Mouse (Mus musculus): ENCODE results near the gene Lemd2.
A peak's percentile ranks its signal among the peaks of the same experiment; 100 is the strongest.

The Lemd2 gene

DNA sequence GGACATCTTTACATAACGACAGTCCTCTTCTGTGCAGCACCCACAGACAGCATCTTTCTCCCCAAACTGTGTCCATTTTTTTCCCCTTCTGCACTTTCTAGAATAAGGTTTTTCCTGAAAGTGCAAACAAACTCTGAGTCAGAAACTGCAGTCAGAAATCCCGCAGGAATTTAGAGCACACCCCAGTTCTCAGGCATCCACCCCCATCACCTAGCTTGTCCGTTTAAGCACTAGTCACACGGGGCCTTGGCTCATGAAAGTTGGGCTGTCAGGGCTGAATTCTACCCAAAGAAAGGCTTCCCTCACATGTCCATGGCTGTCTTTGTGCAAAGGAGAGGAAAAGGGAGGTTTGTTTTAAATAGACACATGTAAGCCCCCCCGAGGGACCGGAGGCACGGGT is 23.0 kb upstream of the Lemd2 start:
- no peak for DNase-seq

DNA sequence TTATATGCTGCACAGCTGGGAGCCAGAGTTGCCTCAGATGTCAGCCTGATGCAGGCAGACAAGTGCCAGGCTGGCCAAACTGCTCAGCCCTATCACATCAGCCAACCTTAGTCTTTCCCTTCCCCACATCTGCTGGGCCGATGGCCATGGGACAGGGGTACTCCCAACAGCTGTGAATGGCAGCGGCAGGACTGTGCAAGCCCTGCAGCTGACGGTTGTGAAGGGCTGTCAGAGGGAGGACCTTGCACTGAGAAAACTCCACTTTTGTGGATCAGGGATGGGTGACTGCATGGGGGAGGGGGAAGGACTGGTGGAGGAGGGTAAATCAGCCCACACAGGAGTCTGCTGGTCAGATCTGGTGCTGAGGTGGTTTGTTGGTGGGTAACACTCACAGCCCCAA is 22.4 kb upstream of the Lemd2 start:
- DNase-seq = no peak

DNA sequence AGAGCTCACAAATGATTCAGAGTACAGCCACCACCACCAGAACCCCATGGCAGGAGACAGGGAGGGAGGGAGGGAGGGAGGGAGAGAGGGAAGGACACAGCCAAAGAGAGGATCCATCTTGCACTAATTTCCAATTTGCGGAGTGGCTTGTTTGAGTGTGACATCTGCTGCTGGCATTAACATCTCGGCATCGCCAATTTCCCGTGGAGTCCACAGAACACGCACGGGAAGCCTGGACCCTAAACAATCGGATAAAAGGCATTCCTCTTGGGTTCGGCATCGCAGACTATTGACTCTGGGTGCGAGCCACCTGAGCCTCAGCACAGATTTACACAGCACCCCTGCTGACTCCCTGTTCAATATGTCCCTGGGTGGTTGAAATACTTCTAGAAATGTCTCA is 21.5 kb upstream of the Lemd2 start:
- DNase-seq = no peak

DNA sequence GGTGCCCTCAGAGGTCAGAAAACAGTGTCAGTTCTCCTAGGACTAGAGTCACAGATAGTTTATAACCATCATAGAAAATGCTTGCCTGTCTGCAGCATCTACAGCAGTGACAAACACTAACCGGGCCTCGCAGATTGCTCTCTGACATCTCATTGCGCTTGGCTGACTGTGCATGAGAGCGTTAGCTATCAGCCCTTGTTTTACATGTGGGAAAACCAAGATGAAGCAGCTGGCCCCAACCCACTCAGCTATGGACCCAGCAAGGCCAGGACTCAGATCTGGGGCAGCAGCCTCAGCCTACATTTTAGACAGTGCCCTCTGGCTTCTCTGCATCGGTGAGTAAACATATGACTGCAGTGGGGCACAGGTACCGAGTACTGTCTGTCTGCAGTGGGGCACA is 19.6 kb upstream of the Lemd2 start:
- no peak for DNase-seq

DNA sequence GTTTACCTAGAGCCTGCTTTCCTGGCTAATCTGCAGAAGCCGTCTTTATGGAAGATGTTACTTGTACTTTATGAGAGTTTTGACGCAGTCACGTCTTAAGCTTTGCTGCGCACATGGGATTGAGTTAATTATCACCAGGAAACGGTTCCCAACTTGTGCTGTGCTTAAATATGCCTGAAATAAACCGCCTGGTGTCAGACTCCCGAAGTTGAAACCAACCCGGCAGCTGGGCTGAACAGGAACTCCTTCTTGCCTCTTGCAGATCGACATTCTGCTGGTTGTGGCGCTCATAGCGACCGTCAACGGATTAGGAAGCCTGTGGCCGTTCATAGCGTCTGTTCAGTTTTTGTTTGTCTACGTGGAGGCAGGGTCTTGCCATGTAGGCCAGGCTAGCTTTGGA is 17.3 kb upstream of the Lemd2 start:
- no peak for DNase-seq

DNA sequence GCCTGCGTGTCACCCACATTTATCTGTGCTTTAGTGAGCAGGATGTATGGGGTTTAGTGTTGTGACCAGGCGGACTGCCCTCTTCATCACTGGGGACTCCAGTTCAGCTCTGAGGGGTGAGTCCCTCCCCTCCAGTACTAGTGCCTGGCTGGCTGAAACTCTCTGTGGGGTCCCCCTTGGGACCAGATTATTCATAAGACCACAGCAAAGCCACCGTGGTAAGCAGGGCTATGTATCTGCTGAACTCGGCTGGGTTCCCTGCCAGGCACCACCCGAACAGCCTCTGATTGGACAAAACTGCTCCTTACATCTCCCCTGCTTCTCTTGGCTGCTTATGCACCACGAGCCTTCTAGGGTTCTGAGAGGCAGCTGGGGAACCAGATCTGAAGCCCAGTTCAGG is 14.6 kb upstream of the Lemd2 start:
- DNase-seq = no peak

DNA sequence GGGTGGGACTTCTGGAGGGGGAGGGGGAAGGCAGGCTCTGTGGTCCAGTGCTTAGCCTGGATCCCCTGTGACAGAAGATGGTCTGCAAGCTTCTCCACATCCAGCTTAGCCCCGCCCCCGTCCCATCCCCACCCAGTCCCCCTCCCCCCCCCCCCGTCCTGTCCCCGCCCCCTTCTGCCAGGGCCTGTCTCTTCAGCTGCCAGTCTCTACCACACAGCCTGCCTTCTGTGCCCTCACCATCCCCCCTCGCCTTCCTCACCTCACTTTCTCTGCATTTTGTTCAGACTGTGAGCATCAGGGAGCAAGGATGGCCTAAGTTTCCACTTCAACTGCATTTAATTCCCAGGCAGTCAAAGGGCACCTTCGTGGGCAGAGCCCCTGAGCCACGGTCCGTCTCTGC is 14.1 kb upstream of the Lemd2 start:
- no peak for DNase-seq

DNA sequence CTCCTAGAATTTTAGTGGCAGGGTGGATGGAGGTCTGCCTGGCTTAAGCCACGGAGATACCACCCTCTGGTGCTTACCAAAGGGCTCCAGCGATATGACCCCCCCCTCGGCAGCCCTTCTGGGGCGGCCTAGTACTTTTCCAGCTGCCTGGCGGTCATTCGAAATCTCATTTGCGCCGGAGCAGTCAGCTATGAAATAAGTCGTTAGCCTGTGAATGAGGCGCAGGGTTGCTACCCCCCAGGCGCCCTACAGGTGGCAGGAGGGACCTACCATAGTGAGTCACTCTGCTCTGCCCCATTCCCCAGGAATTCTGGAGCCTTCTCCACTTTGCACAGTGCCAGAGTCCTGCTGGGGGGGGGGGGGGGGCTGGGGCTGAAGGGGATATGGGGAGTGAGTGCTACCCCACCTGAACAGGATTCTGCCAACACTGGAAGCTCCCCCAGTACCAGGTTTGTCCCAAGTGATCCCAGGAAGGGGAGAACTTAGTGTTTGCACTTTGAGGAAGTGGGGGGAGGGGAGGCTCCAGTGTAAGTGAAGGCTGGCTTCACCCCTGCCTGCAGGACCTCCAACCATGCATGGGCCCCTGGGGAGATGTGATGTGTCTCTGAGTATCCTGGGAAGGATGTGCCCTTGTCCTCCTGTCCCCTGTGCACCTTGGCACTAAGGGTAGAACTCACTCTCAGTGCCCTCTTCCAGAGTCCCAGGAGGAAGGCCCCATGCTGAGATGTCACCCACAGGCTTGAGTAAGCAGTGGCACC is 8.7 kb upstream of the Lemd2 start:
- peak; percentile 51 to 64 for DNase-seq

DNA sequence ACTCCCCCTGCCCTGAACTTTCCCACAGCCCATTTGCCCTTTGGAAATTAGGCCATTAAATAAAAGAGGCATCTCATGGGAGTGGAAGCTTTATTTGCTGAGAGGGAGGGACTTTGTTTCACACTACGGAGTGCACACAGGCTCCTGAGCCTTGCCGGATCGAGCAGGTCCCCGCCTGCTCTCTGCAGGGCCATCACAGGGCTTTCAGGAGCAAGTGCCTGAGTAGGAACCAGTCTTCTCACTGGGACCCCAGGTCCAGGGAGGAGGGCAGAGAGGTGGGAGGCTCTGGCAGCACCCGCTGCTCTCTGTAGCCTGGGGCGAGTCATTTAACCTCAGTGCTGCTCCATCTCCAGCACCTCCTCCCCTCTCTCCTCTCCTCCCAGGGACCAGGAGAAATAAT is 7.7 kb upstream of the Lemd2 start:
- no peak for DNase-seq

DNA sequence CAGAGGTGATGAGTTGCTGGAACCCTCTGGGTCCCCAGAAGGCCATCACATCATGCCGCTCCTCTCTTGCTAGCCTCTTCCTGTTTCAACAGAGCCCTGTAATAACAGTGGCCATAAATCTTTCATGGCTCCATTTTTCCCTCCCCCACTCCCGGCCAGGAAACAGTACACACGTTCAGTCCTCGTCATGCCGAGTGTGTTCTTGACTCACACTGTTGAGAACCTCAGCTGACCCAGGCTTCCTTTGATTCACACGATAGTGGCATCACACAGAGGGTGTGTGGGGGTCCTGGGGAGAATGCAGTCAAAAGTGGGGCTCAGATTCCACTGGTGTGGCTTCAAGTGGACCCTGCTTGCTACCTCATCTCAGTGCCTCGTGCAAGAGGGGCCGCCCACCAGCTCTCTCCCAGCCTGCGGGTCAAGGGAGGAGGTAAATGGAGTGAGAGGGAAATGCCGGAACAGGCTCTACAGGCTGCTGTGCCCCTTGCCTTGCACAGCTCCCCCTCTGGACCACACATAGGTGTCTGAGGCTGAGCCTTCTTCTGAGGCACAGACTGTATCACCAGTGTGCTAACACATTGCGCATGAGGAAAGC is 2.9 kb upstream of the Lemd2 start:
- DNase-seq = no peak

DNA sequence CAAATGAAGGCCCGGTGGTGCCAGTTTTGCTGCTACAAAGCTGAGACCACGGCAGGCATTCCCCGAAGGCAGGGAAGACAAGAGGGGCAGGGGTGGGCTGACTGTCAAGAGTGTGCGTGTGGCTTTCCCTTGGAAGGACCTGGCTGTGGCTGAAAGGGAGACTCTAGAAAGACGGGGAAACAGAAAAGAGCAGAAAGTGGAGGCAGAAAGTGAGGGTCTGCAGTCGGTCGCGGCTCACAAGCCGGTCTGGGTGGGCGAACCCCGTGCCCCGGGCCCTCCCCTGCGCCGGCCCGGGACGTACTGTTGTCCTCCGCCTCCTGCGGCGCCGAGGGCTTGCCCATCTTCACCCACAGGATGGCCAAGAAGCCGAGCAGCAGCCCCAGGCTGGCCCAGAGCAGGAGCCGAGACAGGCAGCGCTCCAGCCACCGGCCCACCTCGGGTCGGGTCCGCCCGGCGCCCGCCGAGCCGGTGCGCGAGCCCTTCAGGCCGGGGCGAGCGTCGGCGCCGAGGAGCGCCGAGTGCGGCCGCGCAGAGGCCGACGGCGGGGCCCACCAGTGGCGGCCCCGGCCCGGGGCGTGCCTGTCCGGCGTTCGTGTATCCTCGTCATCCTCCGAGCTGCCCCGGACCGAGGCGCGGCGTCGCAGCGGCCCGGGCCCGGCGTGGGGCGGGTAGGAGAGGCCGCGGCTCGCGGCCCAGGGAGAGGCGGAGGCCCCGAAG is 753 bp downstream of the Lemd2 start:
- DNase-seq = peak in 1 of 2 experiments; percentile 20

DNA sequence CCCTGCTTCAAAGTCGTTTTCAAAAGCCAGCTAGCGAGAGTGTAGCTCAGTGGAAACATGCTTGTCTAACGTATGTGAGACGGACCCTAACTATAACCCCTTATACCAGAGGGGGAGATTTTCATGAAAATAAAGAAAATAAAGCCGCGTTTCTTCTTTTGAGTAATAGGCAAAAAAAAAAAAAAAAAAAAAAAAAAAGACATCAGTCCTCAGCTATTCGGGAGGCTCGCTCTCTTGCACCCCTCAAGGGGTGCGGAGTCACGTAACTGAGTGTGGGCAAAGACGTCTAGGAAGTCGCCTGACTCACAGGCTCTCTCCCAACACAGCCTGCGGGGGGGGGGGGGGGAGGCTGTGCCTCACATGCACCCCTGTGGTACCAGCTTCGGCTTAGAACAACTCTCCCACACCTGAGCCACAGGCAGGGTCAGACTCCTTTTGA is 1.3 kb downstream of the Lemd2 start:
- no peak for DNase-seq

DNA sequence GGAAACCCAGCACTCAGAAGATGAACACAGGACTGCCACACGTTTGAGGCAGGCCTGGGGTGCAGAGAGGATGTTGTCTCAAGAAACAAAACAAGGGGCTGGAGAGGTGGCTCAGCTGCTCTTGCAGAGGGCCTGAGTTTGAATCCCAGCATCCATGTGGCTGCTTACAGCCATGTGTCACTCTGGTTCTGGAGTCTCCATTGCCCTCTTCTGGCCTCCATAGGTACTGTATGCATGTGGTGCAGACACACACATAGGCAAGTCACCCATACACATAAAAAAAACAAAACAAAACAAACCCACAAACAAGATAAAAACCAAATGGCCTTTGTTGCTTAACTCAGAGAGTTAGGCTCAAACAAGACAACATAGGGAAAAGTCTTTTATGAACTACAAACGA is 2.3 kb downstream of the Lemd2 start:
- no peak for DNase-seq

DNA sequence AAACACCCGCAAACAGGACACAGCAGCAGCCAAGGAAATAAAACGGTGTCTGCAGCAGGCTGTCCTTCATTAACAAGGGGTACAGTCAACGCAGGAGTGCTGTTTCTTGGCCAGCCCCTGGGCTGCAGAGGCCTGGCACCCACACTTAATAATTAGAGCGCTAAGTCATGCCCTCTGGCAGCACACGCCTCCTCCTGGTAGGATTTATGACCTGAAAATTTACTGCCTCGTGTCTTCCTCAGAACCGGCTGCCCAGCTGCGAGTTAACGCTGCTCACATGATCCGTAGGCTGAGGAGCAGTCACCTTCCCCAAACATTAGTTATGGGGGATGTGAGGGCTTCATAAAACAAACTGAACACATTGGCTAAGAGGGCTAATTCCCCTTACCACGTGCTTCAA is 3.5 kb downstream of the Lemd2 start:
- no peak for DNase-seq

DNA sequence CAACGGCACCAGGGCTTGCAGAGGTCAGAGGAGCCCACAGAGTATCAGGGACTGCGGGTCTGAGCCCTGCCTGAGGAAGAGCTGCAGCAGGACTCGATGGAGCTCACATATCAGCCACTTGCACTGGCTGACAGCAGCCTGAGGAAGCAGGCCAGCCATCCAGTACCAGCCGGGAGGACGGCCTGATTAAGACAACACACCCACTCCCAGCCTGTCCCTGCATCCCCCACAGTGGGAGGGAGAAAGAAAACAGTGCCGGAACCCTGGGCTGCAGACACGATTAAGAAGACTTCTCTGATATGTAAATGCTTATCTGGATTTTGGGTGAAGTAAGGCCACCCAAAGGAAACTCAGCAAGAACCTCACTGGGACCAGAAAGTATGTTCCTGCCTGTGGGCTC is 4.4 kb downstream of the Lemd2 start:
- DNase-seq = no peak

DNA sequence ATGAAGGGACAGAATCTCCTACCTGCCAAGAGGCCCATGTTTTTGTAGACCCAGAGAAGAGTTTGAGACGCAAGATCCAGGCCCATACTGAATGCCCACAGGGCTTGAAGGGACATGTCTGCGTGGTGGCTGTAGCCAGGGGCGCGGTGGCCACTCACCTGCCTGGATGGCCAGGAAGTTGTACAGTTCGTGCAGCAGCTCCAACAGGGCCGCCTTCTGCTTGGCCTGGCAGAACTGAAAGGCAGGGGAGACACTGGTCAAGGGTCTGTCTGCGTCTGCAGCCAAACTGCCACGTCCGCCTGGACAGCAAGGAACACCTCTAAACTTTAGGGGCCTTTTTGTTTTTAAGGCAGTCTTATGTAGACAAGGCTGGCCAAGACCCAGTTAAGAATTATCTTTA is 5.1 kb downstream of the Lemd2 start:
- no peak for DNase-seq

DNA sequence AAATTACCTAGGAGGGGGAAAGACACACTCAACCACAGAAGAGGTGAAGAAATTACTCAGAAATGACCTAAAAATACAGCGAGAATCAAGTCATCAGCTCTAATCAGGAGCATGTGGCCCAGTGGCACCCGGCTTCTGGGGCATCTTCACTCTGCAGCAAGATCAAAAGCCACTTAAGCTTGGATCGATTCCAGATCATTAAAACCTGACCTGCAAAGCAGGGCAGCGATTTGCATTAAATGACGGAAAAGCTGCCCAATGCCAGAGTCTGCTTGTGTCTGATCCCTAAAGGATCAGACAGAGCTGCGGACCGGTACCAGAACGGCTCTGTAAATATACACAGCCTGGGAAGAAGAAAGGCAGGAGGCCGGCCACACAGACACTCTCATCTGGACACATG is 8.1 kb downstream of the Lemd2 start:
- no peak for DNase-seq

DNA sequence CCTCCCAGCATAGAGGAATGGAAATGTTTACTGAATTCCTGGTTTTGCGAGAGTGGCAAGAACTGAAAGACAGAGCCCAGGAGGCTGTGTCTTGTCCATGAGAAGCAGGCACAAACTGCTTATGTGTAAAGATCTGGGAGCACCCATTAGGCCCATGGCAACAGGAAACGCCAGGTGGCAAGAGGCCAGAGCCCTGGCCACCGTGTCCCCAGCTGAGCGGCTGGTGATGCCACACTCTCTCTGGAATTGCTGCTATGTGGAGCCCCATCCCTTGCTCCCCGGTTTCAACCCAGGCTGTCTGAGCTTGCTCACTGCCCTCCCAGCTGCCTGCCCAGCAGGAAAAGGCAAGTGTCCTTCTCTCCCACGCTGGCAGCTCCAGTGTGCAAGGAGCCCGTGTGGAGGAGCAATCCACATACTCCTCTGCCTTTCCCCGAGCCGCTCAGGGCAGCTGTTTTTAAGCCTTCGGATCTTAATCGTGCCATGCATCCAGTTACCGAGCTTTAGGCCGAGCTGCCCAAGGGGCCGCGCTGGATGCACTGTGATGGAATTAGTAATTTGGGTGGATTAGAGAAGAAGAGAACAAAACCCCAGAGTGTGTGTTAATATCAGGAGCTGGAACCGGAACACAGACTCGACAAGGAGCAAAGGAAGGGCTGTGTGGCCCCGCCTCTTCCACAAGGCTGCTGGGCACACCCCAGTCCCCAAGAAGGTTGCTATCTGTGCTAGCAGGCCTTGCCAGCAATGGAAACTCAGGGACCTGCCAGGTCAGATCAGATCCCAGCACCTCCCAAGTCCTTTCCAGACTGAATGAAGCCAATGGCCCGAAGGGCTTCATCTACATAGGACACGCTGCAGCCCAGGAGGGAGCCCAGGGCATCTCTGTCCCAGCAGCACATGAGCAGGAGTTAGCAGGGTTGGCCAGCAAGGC is 9.7 kb downstream of the Lemd2 start:
- DNase-seq = peak in 1 of 2 experiments; percentile 17

DNA sequence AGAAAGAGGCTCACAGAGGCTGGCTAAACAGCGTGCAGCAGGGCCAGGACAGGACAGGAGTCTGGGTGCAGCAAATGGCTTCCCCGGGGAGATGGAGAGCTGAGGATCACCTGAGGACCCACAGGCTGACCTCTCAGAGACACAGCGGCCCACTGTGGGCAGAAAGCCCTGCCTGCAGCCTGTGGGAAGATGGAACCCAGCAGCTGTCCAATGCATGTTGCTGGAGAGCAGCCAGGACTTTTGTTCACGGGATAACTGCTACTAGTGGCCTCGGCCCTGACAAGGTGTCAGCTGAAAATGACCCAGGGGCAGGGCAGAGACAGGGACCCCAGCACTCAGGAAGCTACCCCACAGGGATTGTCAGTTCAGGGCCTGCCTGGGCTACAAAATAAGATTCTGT is 12.5 kb downstream of the Lemd2 start:
- no peak for DNase-seq

DNA sequence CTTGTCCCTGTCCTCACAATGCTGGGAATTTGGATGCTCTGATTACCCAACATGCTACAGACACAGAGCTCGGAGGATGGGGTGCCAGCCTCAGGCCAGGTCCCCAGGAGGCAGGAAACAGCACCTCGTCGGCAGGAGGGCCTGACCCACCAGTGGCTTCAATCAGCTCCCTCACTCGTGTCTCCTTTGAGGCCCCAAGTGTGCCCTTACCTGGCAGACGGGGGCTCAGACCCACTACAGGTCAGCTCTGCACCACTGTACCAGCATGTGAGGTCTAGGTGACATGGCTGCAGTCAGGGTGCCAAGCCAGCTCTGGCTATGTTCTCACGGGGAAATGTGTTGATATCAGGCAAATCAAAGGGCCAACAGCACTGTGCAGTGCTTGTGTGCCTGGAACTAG is 13.1 kb downstream of the Lemd2 start:
- no peak for DNase-seq

DNA sequence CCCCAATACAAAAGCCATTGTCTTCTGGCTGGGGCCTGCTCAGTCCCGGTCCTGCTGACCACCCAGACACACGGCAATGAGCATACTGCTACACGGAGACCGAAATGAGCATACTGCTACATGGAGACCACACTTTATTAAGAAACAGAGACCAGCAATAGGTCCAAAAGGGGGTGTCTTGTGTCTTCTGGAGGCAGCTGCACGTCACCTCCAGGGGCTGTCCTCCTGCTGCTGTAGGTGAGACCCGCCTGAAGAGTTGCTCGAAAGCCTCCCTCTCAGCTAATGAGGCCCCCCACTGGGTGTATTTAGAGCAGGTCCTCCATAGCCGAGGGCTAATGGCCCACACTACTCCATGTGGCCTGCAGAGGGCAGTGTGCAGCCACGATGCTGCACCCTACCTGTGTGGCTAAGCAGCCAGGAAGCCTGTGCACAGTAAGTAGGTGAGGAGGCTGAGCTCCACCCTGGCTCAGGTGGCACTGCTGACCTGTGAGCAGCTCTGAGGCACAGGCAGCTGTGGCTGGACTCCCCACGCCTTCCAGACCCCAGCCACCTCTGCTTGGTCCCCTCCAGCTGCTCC is 14.5 kb downstream of the Lemd2 start:
- DNase-seq = peak; percentile 50 to 56

DNA sequence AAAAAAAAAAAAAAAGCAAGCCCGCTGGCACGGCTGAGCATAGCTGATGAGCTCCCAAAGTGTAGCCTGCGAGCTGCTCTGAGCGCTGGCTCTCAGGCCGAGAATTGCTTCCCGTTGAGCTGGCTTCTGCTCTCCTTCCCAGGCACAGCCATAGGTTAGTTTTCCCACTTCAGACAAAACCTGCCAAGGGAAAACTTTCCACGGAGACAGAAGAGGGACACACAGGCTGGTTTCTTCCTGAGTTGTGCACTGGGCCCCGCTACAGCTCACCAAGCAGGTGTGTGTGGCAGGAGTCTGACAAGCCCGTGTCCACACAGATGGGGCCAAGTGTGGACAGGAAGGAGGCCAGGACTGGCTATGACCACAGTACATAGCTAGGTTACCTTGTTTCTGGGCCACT is 15.4 kb downstream of the Lemd2 start:
- DNase-seq = no peak

DNA sequence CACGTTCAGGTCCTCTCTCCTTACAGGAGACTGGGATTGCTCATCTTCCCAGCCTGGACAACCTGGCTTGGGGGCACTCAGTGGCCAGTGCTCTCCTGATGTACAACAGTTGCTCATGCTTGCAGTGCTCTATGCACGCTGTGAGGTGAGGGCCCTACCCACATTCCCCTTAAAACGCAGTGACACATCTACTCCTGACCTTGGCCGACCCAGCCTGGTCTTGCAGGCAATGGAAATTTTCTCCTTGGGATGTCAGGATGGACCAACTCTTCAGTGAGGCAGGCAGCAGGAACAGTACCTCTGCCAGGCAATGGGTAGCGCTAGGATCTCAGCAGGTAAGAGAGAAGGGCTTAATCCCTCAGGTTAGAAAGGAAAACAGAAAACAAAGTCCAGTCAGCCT is 17.2 kb downstream of the Lemd2 start:
- no peak for DNase-seq

Data from lung, adult 18-20 months (tissue).